Mouse (Mus musculus) midbrain, postnatal 0 days (tissue): ENCODE results near the gene Vwa3b. TPM values are rescaled to one million over a fixed set of nuclear protein-coding genes. Genes with fewer than 3 reads are reported as not detected.

Experiments used
- ATAC-seq: fragments of 200-750 bp; cut with Nextera tagmentation; 2 replicates; pipeline ENCODE4 v1.8.0; 2017; ENCODE audit warnings: moderate number of reproducible peaks, mild to moderate bottlenecking, moderate TSS enrichment, moderate library complexity; ENCODE audit not compliant: low FRiP score
- DNase-seq: peaks from one replicate; pipeline ENCODE4 v3.0.0-alpha.2; 2015; ENCODE audit warnings: low spot score
- H3K27ac ChIP-seq: fragments of 300-500 bp; sonication (generic); 2 replicates; pipeline ENCODE4 v1.5.1; 2014; ENCODE audit warnings: low read depth, mild to moderate bottlenecking, low read length, mixed read lengths
- H3K27me3 ChIP-seq: fragments of 300-500 bp; sonication (generic); 2 replicates; pipeline ENCODE4 v1.6.1; 2014; ENCODE audit warnings: low read length, control low read depth, mixed read lengths; ENCODE audit not compliant: insufficient read depth
- H3K36me3 ChIP-seq: fragments of 300-500 bp; sonication (generic); 2 replicates; pipeline ENCODE4 v1.6.1; 2014; ENCODE audit warnings: low read length, control low read depth, mixed read lengths; ENCODE audit not compliant: insufficient read depth
- H3K4me1 ChIP-seq: fragments of 300-500 bp; sonication (generic); 2 replicates; pipeline ENCODE4 v1.6.1; 2014; ENCODE audit warnings: mild to moderate bottlenecking, control low read depth, antibody characterized with exemption, low read length, mixed read lengths; ENCODE audit not compliant: insufficient read depth
- H3K4me2 ChIP-seq: fragments of 300-500 bp; sonication (generic); 2 replicates; pipeline ENCODE4 v1.6.1; 2014; ENCODE audit warnings: low read depth, mild to moderate bottlenecking, low read length, mixed read lengths; ENCODE audit not compliant: poor library complexity, severe bottlenecking
- H3K4me3 ChIP-seq: fragments of 300-500 bp; sonication (generic); 2 replicates; pipeline ENCODE4 v1.5.1; 2014; ENCODE audit warnings: low read depth, mild to moderate bottlenecking, low read length, moderate library complexity
- H3K9ac ChIP-seq: fragments of 300-500 bp; sonication (generic); replicated peaks from 2 replicates; pipeline ENCODE4 v1.6.1; 2014; ENCODE audit warnings: mild to moderate bottlenecking, low read length, moderate library complexity, mixed read lengths; ENCODE audit not compliant: poor library complexity, severe bottlenecking
- H3K9me3 ChIP-seq: fragments of 300-500 bp; sonication (generic); 2 replicates; pipeline ENCODE4 v1.6.1; 2016; ENCODE audit warnings: low read length, control low read depth
- CTCF ChIP-seq: IDR thresholded peaks from 2 replicates; pipeline ENCODE4 v1.5.1; 2016; ENCODE audit warnings: antibody characterized with exemption, mild to moderate bottlenecking
- WGBS: fragments of 180-500 bp; shearing (Covaris S2); extraction: QIAGEN DNeasy Blood & Tissue Kit; methylation state at CpG from one replicate; pipeline ENCODE4 v1.1.7; 2014; 5-methylcytosine and 5-hydroxymethylcytosine counted together
- polyA plus RNA-seq: library from polyadenylated mRNA; unstranded; fragments of >200 nt; fragmentation: Nextera tagmentation; extraction: Ambion mirVana; gene quantifications from 2 replicates; pipeline ENCODE4 v1.2.1, GENCODE M21; 2015
- total RNA-seq: library from RNA; depleted of rRNA; stranded (reverse); fragments of >200 nt; gene quantifications from 2 replicates; pipeline ENCODE4 v1.2.3, GENCODE M21; 2014

Vwa3b gene
- total and polyA plus RNA-seq, 2 experiments from 2014 or later: 1.1 to 1.6 TPM

DNA sequence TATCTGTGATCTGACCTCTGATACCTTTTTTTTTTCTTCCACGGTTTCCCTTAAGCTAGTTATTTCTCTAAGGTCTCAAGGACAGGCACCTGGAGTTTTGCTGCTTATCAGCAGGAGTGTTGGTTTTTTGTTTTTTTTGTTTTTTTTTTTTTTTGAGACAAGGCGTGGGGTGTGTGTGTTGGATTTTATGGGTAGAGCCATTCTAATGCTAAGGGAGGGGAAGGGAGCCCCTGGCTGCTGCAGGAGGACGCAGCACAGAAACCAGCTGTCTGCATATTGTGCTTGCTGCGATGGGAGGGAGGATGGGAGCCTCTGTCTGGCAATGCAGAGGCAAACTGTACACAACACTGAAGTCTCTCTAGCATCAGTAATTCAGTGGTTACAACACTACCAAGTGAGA, 22.8 kb downstream of the Vwa3b start:
- TF ChIP-seq CTCF: no peak
- ATAC-seq: no peak
- 61% methylated on average over 4 of the region's 4 CpGs for WGBS

DNA sequence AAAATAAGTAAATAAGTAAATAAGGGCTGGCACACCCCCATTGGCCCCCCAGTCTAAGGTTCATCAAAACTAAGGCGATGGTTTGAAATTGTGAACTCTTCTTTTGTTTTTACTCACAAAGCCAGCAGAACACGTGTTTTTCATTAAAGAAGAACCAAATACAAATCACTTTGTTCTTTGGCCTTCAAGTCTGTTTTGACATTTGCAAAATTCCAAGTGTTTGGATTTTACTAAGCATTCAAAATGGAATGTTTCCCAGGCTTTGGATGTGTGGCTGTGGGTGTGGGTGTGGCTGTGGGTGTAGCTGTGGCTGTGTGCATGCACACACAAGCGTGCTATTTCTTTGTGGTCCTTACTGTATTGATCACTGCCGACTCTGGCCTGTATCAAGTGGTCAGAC, 27.3 kb downstream of the Vwa3b start:
- no peaks in the 10 kb centered on the region for H3K36me3 ChIP-seq
- 84% methylated on average over 4 of the region's 4 CpGs for WGBS
- no peak for TF ChIP-seq CTCF
- no peak for ATAC-seq
- H3K27me3 ChIP-seq: no peaks in the 10 kb centered on the region
- H3K4me2 ChIP-seq: no peak overlapping the region
- no peaks in the 10 kb centered on the region for H3K9me3 ChIP-seq
- DNase-seq: no peak
- H3K27ac ChIP-seq: no peak overlapping the region
- H3K4me3 ChIP-seq: no peak overlapping the region
- no peak overlapping the region for H3K9ac ChIP-seq
- no peaks in the 10 kb centered on the region for H3K4me1 ChIP-seq

More for the DNA sequence above, 22.8 kb downstream of the Vwa3b start:
- Histone ChIP-seq H3K9ac (no peak overlapping the region), H3K4me3 (no peak overlapping the region), H3K27me3 (no peaks in the 10 kb centered on the region), H3K27ac (no peak overlapping the region), H3K9me3 (peaks cover 5% of the 10 kb centered on the region; the same call in 1 of the 2 replicates), H3K36me3 (no peaks in the 10 kb centered on the region), H3K4me1 (no peaks in the 10 kb centered on the region), H3K4me2 (no peak overlapping the region)
- DNase-seq: no peak

DNA sequence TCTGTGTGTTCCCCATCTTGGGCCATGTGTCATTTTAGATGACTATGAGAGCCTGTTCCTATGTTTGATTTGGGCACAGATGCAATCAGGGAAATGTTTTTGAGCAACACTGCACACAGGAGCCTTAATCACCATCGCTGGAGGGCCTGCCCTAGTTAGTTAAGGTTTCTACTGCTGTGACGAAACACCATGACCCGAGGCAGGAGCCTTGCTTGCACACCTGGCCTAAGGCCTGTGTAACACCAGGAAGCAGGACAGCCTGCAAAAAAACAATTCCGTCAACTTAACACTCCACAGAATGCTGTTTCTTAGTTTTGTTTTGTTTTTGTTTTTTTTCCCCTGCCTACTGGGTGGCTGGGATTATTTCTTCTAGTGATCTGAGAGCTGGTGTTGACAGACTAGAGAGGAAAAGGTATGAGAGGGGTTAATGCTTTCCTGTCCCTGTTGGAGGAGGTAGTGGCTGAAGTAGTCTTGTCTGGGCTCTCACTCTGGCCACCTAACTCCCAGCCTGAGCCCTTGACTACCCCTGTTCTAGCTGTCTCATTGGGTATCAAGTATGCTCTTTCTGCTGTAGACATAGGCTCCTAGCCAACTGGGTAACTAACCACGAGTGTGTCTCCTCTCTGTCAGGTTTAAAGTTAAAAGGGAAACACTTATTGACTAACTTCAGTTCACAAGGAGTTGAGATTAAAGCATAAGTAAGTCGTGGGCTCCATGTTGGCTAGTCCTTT, 30.6 kb downstream of the Vwa3b start:
- H3K27ac ChIP-seq: no peak overlapping the region
- H3K4me3 ChIP-seq: no peak overlapping the region
- 80% methylated on average over 6 of the region's 6 CpGs for WGBS
- no peaks in the 10 kb centered on the region for H3K27me3 ChIP-seq
- H3K4me2 ChIP-seq: no peak overlapping the region
- ATAC-seq (no peak), DNase-seq (no peak)
- no peak for TF ChIP-seq CTCF
- H3K4me1 ChIP-seq: no peaks in the 10 kb centered on the region; the same call in 1 of the 2 replicates
- no peak overlapping the region for H3K9ac ChIP-seq
- no peaks in the 10 kb centered on the region for H3K36me3 ChIP-seq
- H3K9me3 ChIP-seq: no peaks in the 10 kb centered on the region

DNA sequence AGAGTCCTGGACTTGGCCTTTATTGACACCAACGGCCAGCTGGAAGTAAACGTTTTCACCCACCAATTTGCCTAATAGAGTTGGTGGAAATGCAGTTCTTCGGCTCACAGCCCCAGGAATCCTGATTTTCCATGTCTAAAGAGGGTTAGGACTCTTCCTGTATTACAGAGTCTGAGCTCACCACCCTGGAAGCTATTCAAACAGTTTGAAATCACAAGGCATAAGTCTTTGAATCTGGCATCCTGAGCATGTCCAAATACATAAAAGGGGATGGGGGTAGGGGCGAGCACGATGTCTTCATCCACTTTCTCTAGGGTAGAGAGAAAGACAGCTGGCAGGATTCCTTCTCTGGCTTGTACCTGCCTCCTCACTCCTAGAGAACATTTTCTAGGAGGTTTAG, 34.5 kb downstream of the Vwa3b start:
- Histone ChIP-seq H3K36me3 (no peaks in the 10 kb centered on the region), H3K27ac (no peak overlapping the region), H3K9ac (no peak overlapping the region), H3K27me3 (no peaks in the 10 kb centered on the region), H3K4me2 (no peak overlapping the region), H3K9me3 (no peaks in the 10 kb centered on the region), H3K4me1 (no peaks in the 10 kb centered on the region; the same call in none of the 2 replicates), H3K4me3 (no peak overlapping the region)
- TF ChIP-seq CTCF: no peak
- WGBS: 41% methylated on average over 5 of the region's 5 CpGs
- no peak for ATAC-seq
- peak; percentile 10 for DNase-seq

DNA sequence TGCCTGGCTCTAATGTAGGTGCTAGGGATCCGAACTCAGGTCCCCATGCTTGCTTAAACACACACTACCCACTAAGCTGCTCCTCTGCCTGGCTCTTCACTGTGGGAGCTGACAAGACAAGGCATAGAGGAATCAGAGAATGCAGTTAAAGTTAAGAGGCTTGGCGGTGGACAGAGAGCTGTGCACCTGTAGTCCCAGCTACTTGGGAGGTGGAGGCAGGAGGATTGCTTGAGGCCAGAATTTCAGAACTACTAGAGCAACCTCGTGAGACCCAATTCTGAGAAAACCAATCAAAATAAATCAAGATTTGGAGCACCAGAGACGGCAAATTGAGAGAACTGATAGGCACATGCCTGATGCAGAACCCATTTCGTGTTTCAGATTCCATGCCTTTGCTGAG, 36.7 kb downstream of the Vwa3b start:
- no peak overlapping the region for H3K4me3 ChIP-seq
- no peak for DNase-seq
- no peaks in the 10 kb centered on the region; the same call in none of the 2 replicates for H3K4me1 ChIP-seq
- no peak overlapping the region for H3K27ac ChIP-seq
- H3K27me3 ChIP-seq: no peaks in the 10 kb centered on the region
- 83% methylated on average over 5 of the region's 5 CpGs for WGBS
- no peak for ATAC-seq
- no peak overlapping the region for H3K9ac ChIP-seq
- no peaks in the 10 kb centered on the region for H3K36me3 ChIP-seq
- no peak overlapping the region for H3K4me2 ChIP-seq
- H3K9me3 ChIP-seq: no peaks in the 10 kb centered on the region
- TF ChIP-seq CTCF: no peak

DNA sequence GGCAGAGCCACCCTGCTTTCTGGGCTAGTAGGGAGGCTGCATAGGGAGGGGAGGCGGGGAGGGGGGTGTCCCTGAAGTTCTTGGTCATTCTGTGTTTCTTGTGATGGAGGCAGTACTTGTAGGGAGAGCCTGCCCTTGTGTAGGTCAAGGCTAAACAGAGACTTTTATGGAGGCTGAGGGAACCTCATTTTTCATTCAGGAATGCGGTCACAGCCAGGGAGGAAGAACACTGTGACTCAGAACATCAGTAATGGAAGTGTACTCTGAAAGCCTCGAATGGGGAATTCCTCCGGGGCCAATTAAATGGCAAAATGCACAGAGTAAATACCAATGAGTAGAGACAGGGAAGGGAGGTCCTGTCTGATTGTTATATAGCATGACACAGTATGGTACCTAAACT, 37.4 kb downstream of the Vwa3b start:
- ATAC-seq (no peak), DNase-seq (no peak)
- no peak for TF ChIP-seq CTCF
- Histone ChIP-seq H3K4me3 (no peak overlapping the region), H3K9ac (no peak overlapping the region), H3K9me3 (no peaks in the 10 kb centered on the region), H3K27me3 (no peaks in the 10 kb centered on the region), H3K4me1 (no peaks in the 10 kb centered on the region; the same call in none of the 2 replicates), H3K4me2 (no peak overlapping the region), H3K27ac (no peak overlapping the region), H3K36me3 (no peaks in the 10 kb centered on the region)
- WGBS: 71% methylated on average over 4 of the region's 4 CpGs
